8 mouse cellular contexts compared by ENCODE assay signal in the genomic region with DNA sequence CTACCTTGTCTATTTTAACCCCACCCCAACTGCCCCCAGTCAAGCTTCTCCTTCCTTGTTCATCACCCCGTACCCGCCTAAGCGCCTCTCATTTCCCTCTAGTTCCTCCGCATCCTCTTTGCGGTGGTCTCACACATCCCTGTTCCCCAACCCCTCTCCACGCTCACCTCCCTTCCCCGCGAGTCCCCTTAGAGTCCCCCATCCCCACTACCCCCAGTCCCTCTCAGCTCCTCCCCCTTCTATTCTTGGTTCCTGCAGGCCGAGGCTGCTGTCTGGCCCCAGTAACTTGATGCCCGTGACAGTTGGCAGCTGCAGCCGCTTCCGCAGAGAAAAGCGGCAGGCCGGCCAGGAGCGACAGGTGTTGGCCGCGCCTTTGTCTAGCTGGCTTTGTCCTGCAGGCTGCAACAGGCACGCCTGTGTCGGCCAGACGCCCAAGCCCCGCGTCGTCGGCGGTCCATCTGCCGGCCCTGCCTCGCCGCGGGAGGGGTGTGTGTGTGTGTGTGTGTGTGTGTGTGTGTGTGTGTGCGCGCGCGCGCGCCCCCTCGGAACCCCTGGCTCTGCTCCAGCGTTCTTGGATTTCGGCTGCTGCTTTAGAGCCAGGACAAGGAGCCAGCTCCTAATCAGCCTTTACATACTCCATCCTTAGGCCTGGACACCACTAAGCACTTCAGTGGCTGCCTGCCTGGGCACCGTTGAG. TPM values are rescaled to one million over a fixed set of nuclear protein-coding genes. Genes with fewer than 3 reads are reported as not detected.
DNase-seq lines count a peak whose midpoint lies in the region; ATAC-seq and TF ChIP-seq lines count a peak whose summit lies in the region.

A gene (minus strand): TSS at position 141 of the 697 bp plus-strand sequence.

- DNase-seq in A20 (ENCODE audit: low read depth, low spot score) = peak; percentile 95
- DNase-seq in adrenal gland, postnatal 25 days = peak; percentile 78
- peak; percentile 84 for DNase-seq in kidney, postnatal 0 days (ENCODE audit: low spot score)
- no peak for DNase-seq in liver, embryonic 14.5 days (ENCODE audit: low read depth in 3 of 3, low spot score in 3 of 3)
- DNase-seq in neural tube, embryonic 10.5 days (ENCODE audit: extremely low spot score, low spot score) = peak; percentile 86

- ATAC-seq in embryonic facial prominence, embryonic 13.5 days (ENCODE audit: insufficient number of reproducible peaks, insufficient read depth, low FRiP score, low TSS enrichment, low read depth) = 0 out of 2 replicates have a peak, but pooled peaks have one; percentile 40
- ATAC-seq in heart, embryonic 13.5 days (ENCODE audit: extremely low read depth, insufficient number of reproducible peaks, low FRiP score, low TSS enrichment) = peak; percentile 6; the same call in 1 of the 2 replicates
- ATAC-seq in kidney, postnatal 0 days (replicated peaks; ENCODE audit: low FRiP score, low read depth) = peak; percentile 9
- ATAC-seq in liver, embryonic 14.5 days (ENCODE audit: insufficient read depth) = no peak

- TF ChIP-seq CTCF in kidney, postnatal 0 days (IDR thresholded peaks at IDR 0.05; ENCODE audit: low read depth) = no peak
- no peak for TF ChIP-seq CTCF in liver, embryonic 14.5 days (IDR thresholded peaks at IDR 0.05; ENCODE audit: low read depth)
- TF ChIP-seq CTCF in testis, adult 2 months (IDR thresholded peaks at IDR 0.05; ENCODE audit: control insufficient read depth, insufficient read depth, insufficient replicate concordance, low read depth, low read length) = no peak

- H3K9ac ChIP-seq in embryonic facial prominence, embryonic 13.5 days = peak within 1 kb of the TSS; percentile 87
- H3K9ac ChIP-seq in heart, embryonic 13.5 days = peak within 1 kb of the TSS; percentile 91
- H3K9ac ChIP-seq in kidney, postnatal 0 days (ENCODE audit: low read depth, low read length) = peak within 1 kb of the TSS; percentile 65
- peak within 1 kb of the TSS; percentile 77 for H3K9ac ChIP-seq in liver, embryonic 14.5 days (replicated peaks)

- under 1% methylated on average over 36 of the region's 39 CpGs for WGBS in embryonic facial prominence, embryonic 13.5 days
- WGBS in heart, embryonic 13.5 days = 1% methylated on average over 31 of the region's 39 CpGs
- WGBS in kidney, postnatal 0 days = under 1% methylated on average over 39 of the region's 39 CpGs
- 1% methylated on average over 36 of the region's 39 CpGs for WGBS in liver, embryonic 14.5 days (ENCODE audit: insufficient replicate concordance)

- TF ChIP-seq POLR2A in testis, adult 2 months (IDR thresholded peaks at IDR 0.05; ENCODE audit: control insufficient read depth, low read depth, low read length) = no peak

- H3K36me3 ChIP-seq in embryonic facial prominence, embryonic 13.5 days = 0 out of 2 replicates have a peak, but pooled peaks cover 7% of the 10 kb centered on the region
- H3K36me3 ChIP-seq in heart, embryonic 13.5 days = peaks cover 30% of the 10 kb centered on the region
- peaks cover 12% of the 10 kb centered on the region; the same call in 1 of the 2 replicates for H3K36me3 ChIP-seq in kidney, postnatal 0 days (ENCODE audit: insufficient read depth, low read length)
- H3K36me3 ChIP-seq in liver, embryonic 14.5 days (replicated peaks; ENCODE audit: control insufficient read depth, insufficient read depth, low read depth) = no peaks in the 10 kb centered on the region
- no peaks in the 10 kb centered on the region; the same call in 1 of the 2 replicates for H3K36me3 ChIP-seq in testis, adult 2 months (ENCODE audit: control insufficient read depth, insufficient read depth, low read length)

- no peak for TF ChIP-seq EP300 in liver, embryonic 14.5 days (IDR thresholded peaks at IDR 0.05; ENCODE audit: low read depth)

- H3K4me1 ChIP-seq in embryonic facial prominence, embryonic 13.5 days = peaks cover 35% of the 10 kb centered on the region
- peaks cover 27% of the 10 kb centered on the region for H3K4me1 ChIP-seq in heart, embryonic 13.5 days
- H3K4me1 ChIP-seq in kidney, postnatal 0 days (replicated peaks; ENCODE audit: insufficient read depth, low read length) = peaks cover 23% of the 10 kb centered on the region; the same call in 1 of the 2 replicates
- no peaks in the 10 kb centered on the region; a peak in 1 of 4 replicates for H3K4me1 ChIP-seq in liver, embryonic 14.5 days (replicated peaks; ENCODE audit: control insufficient read depth in 2 of 2, insufficient read depth in 2 of 2, low read length in 1 of 2)
- peaks cover 23% of the 10 kb centered on the region for H3K4me1 ChIP-seq in testis, adult 2 months (ENCODE audit: control insufficient read depth, insufficient read depth, low read length)

- H3K27me3 ChIP-seq in embryonic facial prominence, embryonic 13.5 days = no peaks in the 10 kb centered on the region
- no peaks in the 10 kb centered on the region for H3K27me3 ChIP-seq in heart, embryonic 13.5 days (replicated peaks)
- H3K27me3 ChIP-seq in kidney, postnatal 0 days (ENCODE audit: insufficient read depth, low read length) = no peaks in the 10 kb centered on the region
- H3K27me3 ChIP-seq in liver, embryonic 14.5 days (ENCODE audit: control insufficient read depth, insufficient read depth, low read length) = peaks cover 3% of the 10 kb centered on the region; the same call in 1 of the 2 replicates
- no peaks in the 10 kb centered on the region for H3K27me3 ChIP-seq in testis, adult 2 months (ENCODE audit: control insufficient read depth, insufficient read depth, low read length)

- peak within 1 kb of the TSS; percentile 88 for H3K27ac ChIP-seq in embryonic facial prominence, embryonic 13.5 days
- H3K27ac ChIP-seq in heart, embryonic 13.5 days (replicated peaks) = peak within 1 kb of the TSS; percentile 100
- H3K27ac ChIP-seq in kidney, postnatal 0 days = peak within 1 kb of the TSS; percentile 89
- H3K27ac ChIP-seq in liver, embryonic 14.5 days = no peak within 1 kb of the TSS
- H3K27ac ChIP-seq in testis, adult 2 months (ENCODE audit: control insufficient read depth, insufficient read depth, low read depth, low read length) = 0 out of 2 replicates have a peak within 1 kb of the TSS, but pooled peaks have one; percentile 8

- no peaks in the 10 kb centered on the region for H3K9me3 ChIP-seq in embryonic facial prominence, embryonic 13.5 days
- H3K9me3 ChIP-seq in heart, embryonic 13.5 days = no peaks in the 10 kb centered on the region
- H3K9me3 ChIP-seq in kidney, postnatal 0 days (replicated peaks; ENCODE audit: low read length) = no peaks in the 10 kb centered on the region
- no peaks in the 10 kb centered on the region for H3K9me3 ChIP-seq in liver, embryonic 14.5 days (ENCODE audit: control insufficient read depth, low read length)

- H3K4me2 ChIP-seq in embryonic facial prominence, embryonic 13.5 days = peak within 1 kb of the TSS; percentile 99
- H3K4me2 ChIP-seq in heart, embryonic 13.5 days = peak within 1 kb of the TSS; percentile 91
- peak within 1 kb of the TSS; percentile 94 for H3K4me2 ChIP-seq in kidney, postnatal 0 days (ENCODE audit: low read length)
- H3K4me2 ChIP-seq in liver, embryonic 14.5 days (ENCODE audit: low read depth) = peak within 1 kb of the TSS; percentile 97

- peak within 1 kb of the TSS; percentile 80 for H3K4me3 ChIP-seq in embryonic facial prominence, embryonic 13.5 days
- peak within 1 kb of the TSS; percentile 75 for H3K4me3 ChIP-seq in heart, embryonic 13.5 days
- H3K4me3 ChIP-seq in kidney, postnatal 0 days (replicated peaks; ENCODE audit: low read depth, low read length) = peak within 1 kb of the TSS; percentile 48
- H3K4me3 ChIP-seq in liver, embryonic 14.5 days (ENCODE audit: insufficient read depth in 1 of 2, low read depth in 2 of 2, low read length in 2 of 2) = peak within 1 kb of the TSS; percentile 69
- H3K4me3 ChIP-seq in testis, adult 2 months (ENCODE audit: control insufficient read depth, low read depth, low read length) = peak within 1 kb of the TSS; percentile 84

RNA-seq across cellular contexts. Expression of the gene that starts here (rescaled TPM):
- total RNA-seq in adrenal gland, postnatal 25 days (2021) = 160 and 211 TPM in 2 replicates
- 63.7 and 70.8 TPM in 2 replicates for polyA plus RNA-seq in embryonic facial prominence, embryonic 13.5 days (2015; fragmentation: Nextera tagmentation; extraction: Ambion mirVana)
- polyA plus RNA-seq in heart, embryonic 13.5 days (2015; fragmentation: Nextera tagmentation; extraction: Ambion mirVana) = 61.5 and 70.9 TPM in 2 replicates
- polyA plus RNA-seq in kidney, postnatal 0 days (2015; fragmentation: Nextera tagmentation; extraction: Ambion mirVana) = 60.6 and 62.2 TPM in 2 replicates
- polyA plus RNA-seq in liver, embryonic 14.5 days (2012; rRNA removed) = 11.2 and 12.9 TPM in 2 replicates
- 14.5 and 15.1 TPM in 2 replicates for polyA plus RNA-seq in liver, embryonic 14.5 days (2014; fragmentation: Nextera tagmentation; extraction: Ambion mirVana)
- 5.1 and 5.6 TPM in 2 replicates for polyA plus RNA-seq in testis, adult 2 months (2012; rRNA removed)

Comparison
In these comparisons a context has a peak if more than half of its experiments do, and no peak if none do; other contexts are left out.
1. DNase-seq: peak in A20 (single experiment), adrenal gland, postnatal 25 days (single experiment), kidney, postnatal 0 days (single experiment) and neural tube, embryonic 10.5 days (single experiment); none in liver, embryonic 14.5 days (0 of 3).
2. Peak in every context shown above with its lines, with median percentiles within 50 percentile points of each other: H3K4me2 ChIP-seq, H3K4me3 ChIP-seq and H3K9ac ChIP-seq.